Mouse (Mus musculus) hindbrain, embryonic 14.5 days (tissue): ENCODE results near the gene Gas2l3. TPM values are rescaled to one million over a fixed set of nuclear protein-coding genes. Genes with fewer than 3 reads are reported as not detected.

Experiments
- ATAC-seq: fragments of 200-750 bp; cut with Nextera tagmentation; 2 replicates; pipeline ENCODE4 v1.8.0; 2017; ENCODE audit warnings: moderate number of reproducible peaks, mild to moderate bottlenecking, moderate TSS enrichment, moderate library complexity; ENCODE audit not compliant: low FRiP score
- DNase-seq: peaks from one replicate; pipeline ENCODE4 v3.0.0-alpha.2; 2015; ENCODE audit warnings: low spot score
- H3K27ac ChIP-seq: fragments of 300-500 bp; sonication (generic); 2 replicates; pipeline ENCODE4 v1.5.1; 2014; ENCODE audit warnings: mild to moderate bottlenecking, moderate library complexity
- H3K27me3 ChIP-seq: fragments of 300-500 bp; sonication (generic); 2 replicates; pipeline ENCODE4 v1.6.1; 2014; ENCODE audit warnings: mild to moderate bottlenecking, low read length, mixed read lengths; ENCODE audit not compliant: control insufficient read depth, insufficient read depth
- H3K36me3 ChIP-seq: fragments of 300-500 bp; sonication (generic); replicated peaks from 2 replicates; pipeline ENCODE4 v1.6.1; 2014; ENCODE audit not compliant: control insufficient read depth, insufficient read depth
- H3K4me1 ChIP-seq: fragments of 300-500 bp; sonication (generic); replicated peaks from 2 replicates; pipeline ENCODE4 v1.6.1; 2014; ENCODE audit warnings: antibody characterized with exemption, low read length, mixed read lengths; ENCODE audit not compliant: control insufficient read depth, insufficient read depth
- H3K4me2 ChIP-seq: fragments of 300-500 bp; sonication (generic); replicated peaks from 2 replicates; pipeline ENCODE4 v1.6.1; 2014; ENCODE audit warnings: mild to moderate bottlenecking, moderate library complexity
- H3K4me3 ChIP-seq: fragments of 300-500 bp; sonication (generic); replicated peaks from 2 replicates; pipeline ENCODE4 v1.5.1; 2014; ENCODE audit warnings: mild to moderate bottlenecking, low read length
- H3K9ac ChIP-seq: fragments of 300-500 bp; sonication (generic); 2 replicates; pipeline ENCODE4 v1.6.1; 2014
- H3K9me3 ChIP-seq: fragments of 300-500 bp; sonication (generic); 2 replicates; pipeline ENCODE4 v1.6.1; 2016; ENCODE audit warnings: low read length; ENCODE audit not compliant: control insufficient read depth
- WGBS: fragments of 180-500 bp; shearing (Covaris S2); extraction: QIAGEN DNeasy Blood & Tissue Kit; methylation state at CpG from one replicate; pipeline ENCODE4 v1.1.7; 2014; 5-methylcytosine and 5-hydroxymethylcytosine counted together
- polyA plus RNA-seq: library from polyadenylated mRNA; unstranded; fragments of >200 nt; fragmentation: Nextera tagmentation; extraction: Ambion mirVana; gene quantifications from 2 replicates; pipeline ENCODE4 v1.2.1, GENCODE M21; 2014

The Gas2l3 gene
- polyA plus RNA-seq, 1 experiment from 2014 or later: 6.3 TPM

DNA sequence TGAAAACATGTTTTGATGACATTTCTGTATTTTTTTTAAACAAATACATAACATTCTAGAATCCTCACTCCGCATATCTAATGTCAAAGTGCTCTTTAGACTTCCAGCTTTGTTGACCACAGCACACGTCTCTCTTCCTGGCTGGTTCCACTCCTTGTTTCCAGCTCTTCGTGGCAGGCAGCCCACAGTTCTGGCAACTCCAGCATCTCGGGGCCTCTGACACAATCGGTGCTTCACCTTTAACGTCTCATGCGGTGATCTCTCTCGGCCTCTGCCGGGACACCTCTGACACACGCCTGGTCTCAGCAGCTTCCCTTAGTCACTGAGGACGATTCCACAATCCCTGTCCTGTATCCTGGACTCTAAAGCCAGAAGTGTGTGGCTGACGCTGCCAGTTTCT lies 5.8 kb downstream of the Gas2l3 start:
- Histone ChIP-seq H3K4me2 (no peak overlapping the region), H3K9me3 (no peaks in the 10 kb centered on the region), H3K27me3 (peaks cover 68% of the 10 kb centered on the region), H3K4me1 (no peaks in the 10 kb centered on the region; the same call in 1 of the 2 replicates), H3K4me3 (no peak overlapping the region), H3K27ac (no peak overlapping the region), H3K9ac (no peak overlapping the region), H3K36me3 (no peaks in the 10 kb centered on the region)
- 72% methylated on average over 12 of the region's 12 CpGs for WGBS
- DNase-seq (no peak), ATAC-seq (no peak)

- no peak for ATAC-seq
- H3K36me3 ChIP-seq: no peaks in the 10 kb centered on the region
- no peak overlapping the region for H3K27ac ChIP-seq
- no peaks in the 10 kb centered on the region for H3K9me3 ChIP-seq
- no peaks in the 10 kb centered on the region; the same call in 1 of the 2 replicates for H3K4me1 ChIP-seq
- no peak overlapping the region for H3K9ac ChIP-seq
- H3K4me3 ChIP-seq: no peak overlapping the region
- H3K4me2 ChIP-seq: no peak overlapping the region
- WGBS: 46% methylated on average over 9 of the region's 9 CpGs
- no peak for DNase-seq
- peaks cover 68% of the 10 kb centered on the region for H3K27me3 ChIP-seq
Measured at GRCm38 (mm10) chr10:89437472-89437871, 6.3 kb downstream of the Gas2l3 start.

GRCm38 (mm10) chr10:89435920-89436319 lies 7.8 kb downstream of the Gas2l3 start:
- Histone ChIP-seq H3K27me3 (peaks cover 63% of the 10 kb centered on the region), H3K9me3 (no peaks in the 10 kb centered on the region), H3K9ac (no peak overlapping the region), H3K4me2 (no peak overlapping the region), H3K36me3 (no peaks in the 10 kb centered on the region), H3K4me3 (no peak overlapping the region), H3K27ac (no peak overlapping the region), H3K4me1 (no peaks in the 10 kb centered on the region; the same call in 1 of the 2 replicates)
- ATAC-seq (no peak), DNase-seq (no peak)
- 61% methylated on average over 9 of the region's 9 CpGs for WGBS

- Histone ChIP-seq H3K36me3 (no peaks in the 10 kb centered on the region), H3K4me1 (no peaks in the 10 kb centered on the region; the same call in 1 of the 2 replicates), H3K27me3 (peaks cover 62% of the 10 kb centered on the region), H3K9me3 (no peaks in the 10 kb centered on the region), H3K27ac (no peak overlapping the region), H3K4me3 (no peak overlapping the region), H3K9ac (no peak overlapping the region), H3K4me2 (peak overlapping the region; percentile 40)
- WGBS: 40% methylated on average over 12 of the region's 12 CpGs
- peak; percentile 67; the same call in 1 of the 2 replicates for ATAC-seq
- DNase-seq: no peak
Measured at GRCm38 (mm10) chr10:89435413-89435812, 8.4 kb downstream of the Gas2l3 start.

- Histone ChIP-seq H3K36me3 (no peaks in the 10 kb centered on the region), H3K27ac (no peak overlapping the region), H3K9me3 (no peaks in the 10 kb centered on the region), H3K27me3 (peaks cover 58% of the 10 kb centered on the region), H3K4me1 (no peaks in the 10 kb centered on the region; the same call in 1 of the 2 replicates), H3K4me3 (no peak overlapping the region), H3K4me2 (peak overlapping the region; percentile 40), H3K9ac (no peak overlapping the region)
- DNase-seq (peak; percentile 29), ATAC-seq (no peak)
- 11% methylated on average over 17 of the region's 17 CpGs for WGBS
Measured at GRCm38 (mm10) chr10:89434509-89435210, 9.1 kb downstream of the Gas2l3 start.

- 89% methylated on average over 13 of the region's 13 CpGs for WGBS
- no peak overlapping the region for H3K4me2 ChIP-seq
- no peak overlapping the region for H3K4me3 ChIP-seq
- ATAC-seq (no peak), DNase-seq (no peak)
- no peaks in the 10 kb centered on the region; the same call in 1 of the 2 replicates for H3K4me1 ChIP-seq
- no peak overlapping the region for H3K27ac ChIP-seq
- no peaks in the 10 kb centered on the region for H3K9me3 ChIP-seq
- H3K9ac ChIP-seq: no peak overlapping the region
- peaks cover 41% of the 10 kb centered on the region for H3K27me3 ChIP-seq
- H3K36me3 ChIP-seq: no peaks in the 10 kb centered on the region; the same call in 1 of the 2 replicates
Measured at GRCm38 (mm10) chr10:89432743-89433142, 11.0 kb downstream of the Gas2l3 start.

DNA sequence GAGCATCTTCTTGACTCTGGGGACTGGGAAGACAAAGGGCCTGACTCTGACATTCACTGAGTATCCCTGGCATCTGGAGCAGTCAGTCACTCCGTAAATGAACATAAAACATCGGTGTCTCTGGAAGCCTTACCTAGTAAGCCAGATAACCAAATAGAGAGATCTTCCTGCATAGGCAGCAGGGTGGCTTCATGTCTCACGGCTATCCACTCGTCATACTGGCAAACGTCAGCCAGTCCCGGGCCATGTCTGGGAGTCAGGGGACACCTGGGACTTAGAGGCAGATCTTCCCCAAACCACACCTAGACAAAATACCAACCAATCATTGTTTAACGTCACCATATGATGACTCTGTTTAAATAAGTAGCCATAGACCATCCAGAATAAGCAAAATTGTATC lies 13.0 kb downstream of the Gas2l3 start:
- Histone ChIP-seq H3K36me3 (no peaks in the 10 kb centered on the region; the same call in 1 of the 2 replicates), H3K4me2 (no peak overlapping the region), H3K4me3 (no peak overlapping the region), H3K27me3 (peaks cover 22% of the 10 kb centered on the region), H3K9ac (no peak overlapping the region), H3K27ac (no peak overlapping the region), H3K9me3 (no peaks in the 10 kb centered on the region), H3K4me1 (no peaks in the 10 kb centered on the region; the same call in 1 of the 2 replicates)
- 93% methylated on average over 7 of the region's 7 CpGs for WGBS
- DNase-seq (no peak), ATAC-seq (no peak)

- no peak overlapping the region for H3K4me2 ChIP-seq
- H3K9ac ChIP-seq: no peak overlapping the region
- H3K27me3 ChIP-seq: no peaks in the 10 kb centered on the region; the same call in 1 of the 2 replicates
- no peak overlapping the region for H3K27ac ChIP-seq
- H3K4me1 ChIP-seq: no peaks in the 10 kb centered on the region
- 83% methylated on average over 11 of the region's 11 CpGs for WGBS
- ATAC-seq (no peak), DNase-seq (no peak)
- H3K9me3 ChIP-seq: no peaks in the 10 kb centered on the region
- no peak overlapping the region for H3K4me3 ChIP-seq
- H3K36me3 ChIP-seq: no peaks in the 10 kb centered on the region; the same call in 1 of the 2 replicates
Measured at GRCm38 (mm10) chr10:89424800-89425393, 18.9 kb downstream of the Gas2l3 start.

- H3K4me3 ChIP-seq: no peak overlapping the region
- H3K9me3 ChIP-seq: no peaks in the 10 kb centered on the region
- WGBS: 92% methylated on average over 9 of the region's 9 CpGs
- ATAC-seq (no peak), DNase-seq (no peak)
- no peaks in the 10 kb centered on the region for H3K4me1 ChIP-seq
- H3K27ac ChIP-seq: no peak overlapping the region
- no peak overlapping the region for H3K4me2 ChIP-seq
- no peaks in the 10 kb centered on the region for H3K27me3 ChIP-seq
- no peaks in the 10 kb centered on the region; the same call in 1 of the 2 replicates for H3K36me3 ChIP-seq
- no peak overlapping the region for H3K9ac ChIP-seq
Measured at GRCm38 (mm10) chr10:89424217-89424616, 19.6 kb downstream of the Gas2l3 start.
